In genomic region chr7:143106062-143106461, GRCm38 (mm10) we compare ENCODE assay signal across 8 mouse cellular contexts. TPM values are rescaled to one million over a fixed set of nuclear protein-coding genes. Genes with fewer than 3 reads are reported as not detected.
DNase-seq lines count a peak whose midpoint lies in the region; ATAC-seq and TF ChIP-seq lines count a peak whose summit lies in the region.

Gene Kcnq1, plus strand, starts transcription at chr7:143106362.

- no peaks in the 10 kb centered on the region for H3K4me1 ChIP-seq in CH12.LX (ENCODE audit: control insufficient read depth in 1 of 2, insufficient read depth in 2 of 2)
- peaks cover under 1% of the 10 kb centered on the region for H3K4me1 ChIP-seq in bone marrow macrophage, adult 2 months (ENCODE audit: control insufficient read depth, insufficient read depth, low read length)
- peaks cover 29% of the 10 kb centered on the region for H3K4me1 ChIP-seq in heart, postnatal 0 days (ENCODE audit: control insufficient read depth, insufficient read depth)
- H3K4me1 ChIP-seq in liver, embryonic 11.5 days (replicated peaks; ENCODE audit: control insufficient read depth, insufficient read depth, low read length): peaks cover 9% of the 10 kb centered on the region

- TF ChIP-seq CTCF in CH12.LX (conservative IDR thresholded peaks at IDR 0.05 in 1 of 2, IDR thresholded peaks at IDR 0.05 in 1 of 2; ENCODE audit: low read depth in 2 of 2, low read length in 2 of 2): no peak
- TF ChIP-seq CTCF in bone marrow macrophage, adult 2 months (IDR thresholded peaks at IDR 0.05; ENCODE audit: low read depth, low read length): no peak
- TF ChIP-seq CTCF in heart, postnatal 0 days (IDR thresholded peaks at IDR 0.05; ENCODE audit: low read depth): no peak

- dilution Hi-C loops in CH12.LX (cut with MboI; ENCODE audit: extremely low pct_ligation_motif_present, extremely low pct_unique_long_range_greater_than_20kb, low sequenced_read_pairs): no loop called here

- no peak for TF ChIP-seq RAD21 in CH12.LX (IDR thresholded peaks at IDR 0.05; ENCODE audit: low read depth, low read length)

- H3K4me3 ChIP-seq in CH12.LX (replicated peaks in 1 of 3; ENCODE audit: low read depth in 2 of 3, low read length in 2 of 3, poor library complexity in 1 of 3): peak within 1 kb of the TSS in 1 of 3 experiments; percentile 7
- H3K4me3 ChIP-seq in bone marrow macrophage, adult 2 months (ENCODE audit: insufficient read depth, low read length): peak within 1 kb of the TSS; percentile 40
- peak within 1 kb of the TSS; percentile 72 for H3K4me3 ChIP-seq in heart, postnatal 0 days (ENCODE audit: low read depth, low read length)
- peak within 1 kb of the TSS; percentile 39 for H3K4me3 ChIP-seq in liver, embryonic 11.5 days (ENCODE audit: low read depth, low read length)

- peak within 1 kb of the TSS; percentile 13 for H3K4me2 ChIP-seq in CH12.LX (ENCODE audit: insufficient read depth, low read depth, poor library complexity, severe bottlenecking)
- peak within 1 kb of the TSS; percentile 96 for H3K4me2 ChIP-seq in heart, postnatal 0 days (ENCODE audit: low read depth, low read length)
- H3K4me2 ChIP-seq in liver, embryonic 11.5 days: peak within 1 kb of the TSS; percentile 69

- H3K36me3 ChIP-seq in CH12.LX (replicated peaks in 1 of 2; ENCODE audit: control insufficient read depth in 1 of 2, insufficient read depth in 1 of 2, low read length in 1 of 2): no peaks in the 10 kb centered on the region
- no peaks in the 10 kb centered on the region for H3K36me3 ChIP-seq in heart, postnatal 0 days (replicated peaks; ENCODE audit: control insufficient read depth, insufficient read depth, low read length)
- no peaks in the 10 kb centered on the region for H3K36me3 ChIP-seq in liver, embryonic 11.5 days (ENCODE audit: control insufficient read depth, insufficient read depth, low read length)

- H3K27ac ChIP-seq in CH12.LX (ENCODE audit: insufficient read depth, low read depth): no peak within 1 kb of the TSS
- H3K27ac ChIP-seq in bone marrow macrophage, adult 2 months (ENCODE audit: insufficient read depth, low read depth, low read length): no peak within 1 kb of the TSS
- H3K27ac ChIP-seq in heart, postnatal 0 days (ENCODE audit: low read depth): peak within 1 kb of the TSS; percentile 96
- no peak within 1 kb of the TSS for H3K27ac ChIP-seq in liver, embryonic 11.5 days (ENCODE audit: low read depth, low read length)

- peaks cover 96% of the 10 kb centered on the region for H3K27me3 ChIP-seq in CH12.LX (replicated peaks)
- 0 out of 2 replicates have a peak, but pooled peaks cover 4% of the 10 kb centered on the region for H3K27me3 ChIP-seq in heart, postnatal 0 days (ENCODE audit: control insufficient read depth, insufficient read depth, low read length)
- peaks cover 56% of the 10 kb centered on the region for H3K27me3 ChIP-seq in liver, embryonic 11.5 days (replicated peaks; ENCODE audit: control insufficient read depth, insufficient read depth, low read length)

- no peak for DNase-seq in CH12.LX (ENCODE audit: extremely low read depth)
- DNase-seq in heart, postnatal 0 days (ENCODE audit: low spot score): no peak
- no peak for DNase-seq in liver, embryonic 11.5 days (ENCODE audit: low spot score)
- no peak for DNase-seq in spleen, adult 18-20 months
- no peak for DNase-seq in spleen, postnatal 4 days (ENCODE audit: low spot score in 2 of 2)
- no peak for DNase-seq in gastrocnemius, adult 8-10 months (ENCODE audit: low spot score in 2 of 2)
- DNase-seq in cerebellum, postnatal 25 days: no peak

- ATAC-seq in heart, postnatal 0 days (ENCODE audit: insufficient read depth, low read depth): no peak
- no peak for ATAC-seq in liver, embryonic 11.5 days (replicated peaks; ENCODE audit: low FRiP score)

- in situ Hi-C loops in CH12.LX (cut with MboI; ENCODE audit: low pct_ligation_motif_present, low pct_unique_long_range_greater_than_20kb, low sequenced_read_pairs): no loop called here

- 78% methylated on average over 4 of the region's 4 CpGs for WGBS in heart, postnatal 0 days
- 70% methylated on average over 4 of the region's 4 CpGs for WGBS in liver, embryonic 11.5 days

- no peak for TF ChIP-seq POLR2A in CH12.LX (IDR thresholded peaks at IDR 0.05; ENCODE audit: low read depth, low read length)
- no peak for TF ChIP-seq POLR2A in bone marrow macrophage, adult 2 months (IDR thresholded peaks at IDR 0.05; ENCODE audit: borderline replicate concordance, low read depth, low read length)

- H3K9me3 ChIP-seq in CH12.LX (replicated peaks; ENCODE audit: low read length): peaks cover 5% of the 10 kb centered on the region
- H3K9me3 ChIP-seq in heart, postnatal 0 days (replicated peaks; ENCODE audit: control insufficient read depth, low read length): no peaks in the 10 kb centered on the region
- H3K9me3 ChIP-seq in liver, embryonic 11.5 days (ENCODE audit: control insufficient read depth, low read length): no peaks in the 10 kb centered on the region

- H3K79me2 ChIP-seq in CH12.LX (replicated peaks; ENCODE audit: control insufficient read depth, extremely low read depth, insufficient read depth, poor library complexity, severe bottlenecking): no peaks in the 10 kb centered on the region

- no peak for TF ChIP-seq EP300 in CH12.LX (IDR thresholded peaks at IDR 0.05; ENCODE audit: low read length)
- TF ChIP-seq EP300 in heart, postnatal 0 days (IDR thresholded peaks at IDR 0.05; ENCODE audit: low read depth): no peak

- H3K9ac ChIP-seq in CH12.LX (ENCODE audit: insufficient read depth, low read depth): no peak within 1 kb of the TSS
- H3K9ac ChIP-seq in heart, postnatal 0 days (replicated peaks; ENCODE audit: low read depth, low read length): peak within 1 kb of the TSS; percentile 77
- H3K9ac ChIP-seq in liver, embryonic 11.5 days (ENCODE audit: low read depth, low read length): no peak within 1 kb of the TSS

TF ChIP-seq in CH12.LX, 34 proteins besides CTCF, POLR2A, EP300 and RAD21:
- TF ChIP-seq JUND (conservative IDR thresholded peaks at IDR 0.05; ENCODE audit: low read depth, low read length): no peak
- TF ChIP-seq CHD2 (IDR thresholded peaks at IDR 0.05; ENCODE audit: low read length): no peak
- TF ChIP-seq ZMIZ1 (IDR thresholded peaks at IDR 0.05; ENCODE audit: low read depth, low read length): no peak
- TF ChIP-seq TCF12 (IDR thresholded peaks at IDR 0.05; ENCODE audit: low read depth, low read length): no peak
- no peak for TF ChIP-seq E2F4 (IDR thresholded peaks at IDR 0.05; ENCODE audit: insufficient replicate concordance, low read depth, low read length)
- no peak for TF ChIP-seq NELFE (IDR thresholded peaks at IDR 0.05; ENCODE audit: low read depth, low read length)
- TF ChIP-seq MYC (IDR thresholded peaks at IDR 0.05; ENCODE audit: low read depth, low read length): no peak
- TF ChIP-seq UBTF (IDR thresholded peaks at IDR 0.05; ENCODE audit: low read depth, low read length): no peak
- no peak for TF ChIP-seq USF1 (IDR thresholded peaks at IDR 0.05; ENCODE audit: low read depth, low read length)
- TF ChIP-seq ZNF384 (IDR thresholded peaks at IDR 0.05; ENCODE audit: low read depth, low read length): no peak

RNA-seq across cellular contexts. Expression of gene Kcnq1, which starts in this region (rescaled TPM):
- total RNA-seq in CH12.LX (2012; rRNA removed) (not detected in 2 replicates), CH12.LX (2014; rRNA removed) (not detected in 2 replicates)
- not detected in 2 replicates for polyA plus RNA-seq in CH12.LX (2012; ENCODE audit: insufficient read length, low read depth)
- not detected in 2 replicates for polyA plus RNA-seq in bone marrow macrophage, adult 2 months (2012; ENCODE audit: insufficient read depth, insufficient read length, missing spikeins)
- total RNA-seq in heart, postnatal 0 days (2014; rRNA removed; ENCODE audit: low replicate concordance): 73.3 and 75.9 TPM in 2 replicates
- 36.4 and 37.2 TPM in 2 replicates for polyA plus RNA-seq in heart, postnatal 0 days (2015; fragmentation: Nextera tagmentation; extraction: Ambion mirVana)
- 0.59 and 1.2 TPM in 2 replicates for polyA plus RNA-seq in liver, embryonic 11.5 days (2014; fragmentation: Nextera tagmentation; extraction: Ambion mirVana)
- under 1 TPM; 0.20 to 0.48 (median 0.34) TPM for total RNA-seq in gastrocnemius, adult 8-10 months (2022)

Comparison
In these comparisons a context has a peak if more than half of its experiments do, and no peak if none do; other contexts are left out.
1. RNA of gene Kcnq1 (total RNA-seq): 73.3 to 75.9 TPM in heart, postnatal 0 days; 0.20 to 0.48 TPM in gastrocnemius, adult 8-10 months and not detected in CH12.LX; every median in the first group is over 10 times any median in the second.
2. RNA of gene Kcnq1 (polyA plus RNA-seq): 36.4 to 37.2 TPM in heart, postnatal 0 days; 0.59 to 1.2 TPM in liver, embryonic 11.5 days, not detected in bone marrow macrophage, adult 2 months and not detected in CH12.LX; every median in the first group is over 10 times any median in the second.
3. H3K4me2 ChIP-seq: peak in every context shown above with its lines; median percentile 96 in heart, postnatal 0 days; 69 in liver, embryonic 11.5 days; 13 in CH12.LX.